Mouse (Mus musculus) MEL (cell line): ENCODE measurements around the gene Smc3. TPM values are rescaled to one million over a fixed set of nuclear protein-coding genes. Genes with fewer than 3 reads are reported as not detected.

Source experiments
- DNase-seq: peaks from one replicate; pipeline ENCODE4 v3.0.0; 2011; ENCODE audit warnings: low read depth, low spot score
- H3K27ac ChIP-seq: 2 replicates; pipeline ENCODE4 v1.5.1; 2012; ENCODE audit warnings: low read depth, mild to moderate bottlenecking, control low read depth, low read length, moderate library complexity; ENCODE audit not compliant: control insufficient read depth
- H3K27me3 ChIP-seq, 2 experiments: fragments of 150-350 bp in 1 of 2; sonication (generic) in 1 of 2; 2 replicates each; pipeline ENCODE4 v1.6.1; 2012; ENCODE audit warnings: low read length in 2 of 2, mild to moderate bottlenecking in 2 of 2, improper control_type of control experiment in 1 of 2, moderate library complexity in 1 of 2; ENCODE audit not compliant: insufficient read depth in 2 of 2, control insufficient read depth in 1 of 2
- H3K36me3 ChIP-seq, 2 experiments: 2 replicates each; pipeline ENCODE4 v1.6.1; 2012 to 2014; ENCODE audit warnings: low read length in 2 of 2, improper control_type of control experiment in 1 of 2, inconsistent platforms in 1 of 2, mild to moderate bottlenecking in 1 of 2; ENCODE audit not compliant: insufficient read depth in 2 of 2, control insufficient read depth in 1 of 2
- H3K4me1 ChIP-seq, 2 experiments: fragments of 150-350 bp in 1 of 2; sonication (generic) in 1 of 2; 2 replicates each; pipeline ENCODE4 v1.6.1; 2012; ENCODE audit warnings: low read length in 2 of 2, improper control_type of control experiment in 1 of 2, mild to moderate bottlenecking in 1 of 2; ENCODE audit not compliant: insufficient read depth in 2 of 2, control insufficient read depth in 1 of 2
- H3K4me3 ChIP-seq, 2 experiments: fragments of 150-350 bp in 1 of 2; sonication (generic) in 1 of 2; 2 replicates each; pipeline ENCODE4 v1.5.1; 2012; ENCODE audit warnings: low read depth in 2 of 2, low read length in 2 of 2, mild to moderate bottlenecking in 2 of 2, moderate library complexity in 2 of 2, control low read depth in 1 of 2, improper control_type of control experiment in 1 of 2; ENCODE audit not compliant: control insufficient read depth in 1 of 2, insufficient read depth in 1 of 2
- H3K79me2 ChIP-seq: 2 replicates; pipeline ENCODE4 v1.6.1; 2012; ENCODE audit warnings: mild to moderate bottlenecking, low read length, moderate library complexity; ENCODE audit not compliant: control insufficient read depth, poor library complexity, insufficient read depth
- H3K9ac ChIP-seq: 2 replicates; pipeline ENCODE4 v1.6.1; 2012; ENCODE audit warnings: low read depth, mild to moderate bottlenecking, control low read depth, low read length, moderate library complexity; ENCODE audit not compliant: control insufficient read depth, poor library complexity, severe bottlenecking
- H3K9me3 ChIP-seq: fragments of 150-350 bp; sonication (generic); replicated peaks from 2 replicates; pipeline ENCODE4 v1.6.1; 2012; ENCODE audit warnings: mild to moderate bottlenecking, low read length, improper control_type of control experiment, moderate library complexity; ENCODE audit not compliant: insufficient read depth
- BHLHE40 ChIP-seq: IDR thresholded peaks from 2 replicates; pipeline ENCODE4 v1.6.1; 2012; ENCODE audit warnings: low read depth, mild to moderate bottlenecking, inconsistent platforms, low read length, improper control_type of control experiment, borderline replicate concordance
- ELF1 ChIP-seq: IDR thresholded peaks from 2 replicates; pipeline ENCODE4 v1.6.1; 2014; ENCODE audit warnings: low read depth, mild to moderate bottlenecking, inconsistent platforms, low read length, improper control_type of control experiment, moderate library complexity
- EP300 ChIP-seq, 2 experiments: IDR thresholded peaks; 2 replicates each; pipeline ENCODE4 v1.6.1; 2011; ENCODE audit warnings: improper control_type of control experiment in 2 of 2, low read length in 2 of 2, low read depth in 1 of 2, mild to moderate bottlenecking in 1 of 2
- HCFC1 ChIP-seq: IDR thresholded peaks from 2 replicates; pipeline ENCODE4 v1.6.1; 2012; ENCODE audit warnings: low read depth, mild to moderate bottlenecking, inconsistent platforms, low read length, improper control_type of control experiment, moderate library complexity
- MAFK ChIP-seq: IDR thresholded peaks from 2 replicates; pipeline ENCODE4 v1.6.1; 2011; ENCODE audit warnings: low read depth, mild to moderate bottlenecking, low read length, improper control_type of control experiment, borderline replicate concordance
- MAX ChIP-seq: IDR thresholded peaks from 2 replicates; pipeline ENCODE4 v1.6.1; 2011; ENCODE audit warnings: low read length, improper control_type of control experiment
- MEF2A ChIP-seq: IDR thresholded peaks from 2 replicates; pipeline ENCODE4 v1.6.1; 2014; ENCODE audit warnings: low read depth, mild to moderate bottlenecking, inconsistent platforms, low read length, improper control_type of control experiment; ENCODE audit not compliant: poor library complexity, insufficient replicate concordance, severe bottlenecking; ENCODE audit errors: extremely low read depth
- NRF1 ChIP-seq: IDR thresholded peaks from 2 replicates; pipeline ENCODE4 v1.6.1; 2014; ENCODE audit warnings: low read depth, mild to moderate bottlenecking, inconsistent platforms, low read length, improper control_type of control experiment, moderate library complexity; ENCODE audit not compliant: poor library complexity, insufficient read depth, severe bottlenecking
- POLR2A ChIP-seq, 2 experiments: IDR thresholded peaks; 2 replicates each; pipeline ENCODE4 v1.6.1; 2011 to 2012; ENCODE audit warnings: low read length in 2 of 2, mild to moderate bottlenecking in 2 of 2, control low read depth in 1 of 2, improper control_type of control experiment in 1 of 2, low read depth in 1 of 2, moderate library complexity in 1 of 2; ENCODE audit not compliant: control insufficient read depth in 1 of 2, insufficient read depth in 1 of 2, poor library complexity in 1 of 2
- POLR2AphosphoS2 ChIP-seq: IDR thresholded peaks from 2 replicates; pipeline ENCODE4 v1.6.1; 2011; ENCODE audit warnings: low read length, improper control_type of control experiment
- RAD21 ChIP-seq: IDR thresholded peaks from 2 replicates; pipeline ENCODE4 v1.6.1; 2011; ENCODE audit warnings: mild to moderate bottlenecking, low read depth, low read length, improper control_type of control experiment
- RCOR1 ChIP-seq: IDR thresholded peaks from 2 replicates; pipeline ENCODE4 v1.6.1; 2012; ENCODE audit warnings: low read depth, mild to moderate bottlenecking, inconsistent platforms, low read length, improper control_type of control experiment
- SMC3 ChIP-seq: IDR thresholded peaks from 2 replicates; pipeline ENCODE4 v1.6.1; 2011; ENCODE audit warnings: low read depth, low read length, improper control_type of control experiment
- TBP ChIP-seq: IDR thresholded peaks from 2 replicates; pipeline ENCODE4 v1.8.0; 2011; ENCODE audit warnings: low read depth, low read length, improper control_type of control experiment
- ZMIZ1 ChIP-seq: IDR thresholded peaks from 2 replicates; pipeline ENCODE4 v1.6.1; 2012; ENCODE audit warnings: low read depth, mild to moderate bottlenecking, inconsistent platforms, low read length, improper control_type of control experiment, moderate library complexity
- ZNF384 ChIP-seq: IDR thresholded peaks from 2 replicates; pipeline ENCODE4 v1.6.1; 2012; ENCODE audit warnings: low read depth, mild to moderate bottlenecking, inconsistent platforms, low read length, improper control_type of control experiment
- polyA plus RNA-seq, 2 experiments: library from polyadenylated mRNA; stranded (reverse) in 1 of 2; unstranded in 1 of 2; fragments of >175 nt in 1 of 2; fragments of >200 nt in 1 of 2; gene quantifications; 2 replicates each; pipeline versions ENCODE4 v1.2.1 to v1.2.4; 2012; ENCODE audit warnings: low replicate concordance in 2 of 2, low read depth in 1 of 2; ENCODE audit not compliant: insufficient read length in 2 of 2, insufficient read depth in 1 of 2, missing spikeins in 1 of 2
- total RNA-seq: library from RNA; depleted of rRNA; stranded (reverse); fragments of 300-350 nt; gene quantifications from 2 replicates; pipeline ENCODE4 v1.2.3, GENCODE M21; 2012

Smc3 gene
- total and polyA plus RNA-seq, 3 experiments: 100 to 129 (median 118) TPM

GRCm38 (mm10) chr19:53679981-53680380 lies 79.8 kb downstream of the Smc3 start:
- Histone ChIP-seq H3K4me1 (no peaks in the 10 kb centered on the region), H3K27ac (no peak overlapping the region), H3K4me3 (no peak overlapping the region), H3K27me3 (peaks cover 6 to 24% of the 10 kb centered on the region in 2 experiments), H3K9ac (no peak overlapping the region), H3K9me3 (no peaks in the 10 kb centered on the region), H3K36me3 (no peaks in the 10 kb centered on the region), H3K79me2 (no peaks in the 10 kb centered on the region)
- TF ChIP-seq RCOR1 (no peak), ZNF384 (no peak), RAD21 (no peak)
- DNase-seq: no peak

DNA sequence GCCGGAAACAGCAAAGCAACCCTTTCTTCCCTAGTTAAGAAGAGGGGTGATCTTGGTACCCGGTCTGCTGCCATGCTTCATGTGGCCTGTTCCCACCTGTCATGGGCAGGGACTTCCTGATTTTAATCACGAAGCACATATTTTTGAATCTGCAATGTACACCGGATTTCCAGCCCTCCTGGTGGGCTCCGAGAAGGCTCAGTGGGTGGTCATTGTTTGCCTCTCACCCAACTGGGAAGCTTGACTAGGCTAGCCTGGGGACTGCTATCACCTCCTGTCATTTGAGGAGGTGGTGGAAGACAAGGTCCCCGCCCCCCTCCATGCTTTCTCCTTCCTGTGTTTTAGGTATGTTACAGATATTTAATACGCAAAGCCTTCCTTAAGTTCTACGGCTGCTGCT lies 82.2 kb downstream of the Smc3 start:
- Histone ChIP-seq H3K36me3 (no peaks in the 10 kb centered on the region), H3K9ac (no peak overlapping the region), H3K27me3 (peaks cover 8 to 24% of the 10 kb centered on the region in 2 experiments), H3K4me1 (no peaks in the 10 kb centered on the region), H3K79me2 (no peaks in the 10 kb centered on the region), H3K27ac (no peak overlapping the region), H3K4me3 (no peak overlapping the region)
- no peak for DNase-seq
- no peak for TF ChIP-seq SMC3
- TF ChIP-seq TBP: no peak
- no peak for TF ChIP-seq ELF1
- TF ChIP-seq MAFK: no peak
- no peak for TF ChIP-seq NRF1
- no peak for TF ChIP-seq ZNF384
- TF ChIP-seq, all 39 proteins: peak for 0
- H3K9me3 ChIP-seq: no peaks in the 10 kb centered on the region

- Histone ChIP-seq H3K4me1 (no peaks in the 10 kb centered on the region), H3K4me3 (no peak overlapping the region), H3K79me2 (no peaks in the 10 kb centered on the region), H3K9me3 (no peaks in the 10 kb centered on the region), H3K36me3 (no peaks in the 10 kb centered on the region), H3K9ac (no peak overlapping the region), H3K27me3 (peaks cover 2 to 11% of the 10 kb centered on the region in 2 experiments; a peak in 3 of 4 replicates), H3K27ac (no peak overlapping the region)
- TF ChIP-seq MEF2A: no peak
- no peak for DNase-seq
These were observed 87.4 kb downstream of the Smc3 start for GRCm38 (mm10) chr19:53687592-53687991.

- no peaks in the 10 kb centered on the region for H3K9me3 ChIP-seq
- no peak overlapping the region for H3K27ac ChIP-seq
- no peak for DNase-seq
- no peaks in the 10 kb centered on the region for H3K79me2 ChIP-seq
- peaks cover 10 to 12% of the 10 kb centered on the region in 2 experiments for H3K27me3 ChIP-seq
- H3K4me1 ChIP-seq: no peaks in the 10 kb centered on the region
- H3K4me3 ChIP-seq: no peak overlapping the region
- H3K9ac ChIP-seq: no peak overlapping the region
- TF ChIP-seq TBP (no peak), BHLHE40 (no peak), HCFC1 (no peak), MAX (no peak), POLR2A (IDR thresholded peaks at IDR 0.05; ENCODE audit: control insufficient read depth in 1 of 2, insufficient read depth in 1 of 2, low read depth in 1 of 2, low read length in 2 of 2, poor library complexity in 1 of 2) (no peak), SMC3 (no peak), POLR2AphosphoS2 (no peak), EP300 (IDR thresholded peaks at IDR 0.05; ENCODE audit: low read depth in 1 of 2, low read length in 2 of 2) (no peak), ZMIZ1 (no peak), ELF1 (no peak)
- H3K36me3 ChIP-seq: no peaks in the 10 kb centered on the region
These were observed 90.6 kb downstream of the Smc3 start for GRCm38 (mm10) chr19:53690816-53691215.
